Mouse (Mus musculus) CH12.LX (cell line): ENCODE measurements around the gene Gm45713.
A peak's percentile ranks its signal among the peaks of the same experiment; 100 is the strongest.

Source experiments
- CTCF ChIP-seq, 2 experiments: IDR thresholded peaks in 1 of 2; conservative IDR thresholded peaks in 1 of 2; 2 replicates each; pipeline ENCODE4 v1.5.1; 2011 to 2012; ENCODE audit warnings: low read depth in 2 of 2, low read length in 2 of 2, improper control_type of control experiment in 1 of 2, inconsistent platforms in 1 of 2, mild to moderate bottlenecking in 1 of 2, moderate library complexity in 1 of 2
- GABPA ChIP-seq: IDR thresholded peaks from 2 replicates; pipeline ENCODE4 v1.6.1; 2012; ENCODE audit warnings: low read depth, low read length, improper control_type of control experiment, inconsistent platforms; ENCODE audit not compliant: insufficient replicate concordance
- MYC ChIP-seq: IDR thresholded peaks from 2 replicates; pipeline ENCODE4 v1.6.1; 2011; ENCODE audit warnings: low read depth, mild to moderate bottlenecking, improper control_type of control experiment, low read length
- POLR2A ChIP-seq: IDR thresholded peaks from 2 replicates; pipeline ENCODE4 v1.6.1; 2011; ENCODE audit warnings: low read depth, mild to moderate bottlenecking, improper control_type of control experiment, low read length

DNA sequence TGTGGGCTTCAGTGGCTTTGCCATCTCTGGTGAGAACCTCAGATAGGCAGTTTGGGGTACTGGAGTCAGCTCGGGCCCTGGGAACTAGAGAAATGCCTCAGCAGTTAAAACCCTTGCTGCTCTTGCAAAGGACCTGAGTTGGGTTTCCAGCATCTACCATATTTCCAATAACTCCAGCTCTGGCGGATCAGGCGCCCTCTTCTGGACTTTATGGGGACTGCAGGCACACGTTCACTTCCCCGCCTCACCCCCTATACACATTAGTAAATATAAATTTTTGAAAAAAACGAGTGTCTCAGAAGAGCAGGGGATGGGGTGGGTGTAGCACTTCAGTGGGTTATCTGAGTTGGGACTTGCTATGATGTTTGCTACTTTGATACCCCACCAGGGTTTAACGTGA is 36.9 kb upstream of the Gm45713 start:
- TF ChIP-seq CTCF (conservative IDR thresholded peaks at IDR 0.05 in 1 of 2, IDR thresholded peaks at IDR 0.05 in 1 of 2; ENCODE audit: low read depth in 2 of 2, low read length in 2 of 2): peak; percentile 42 to 61; a peak in 3 of 4 replicates
- no peak for TF ChIP-seq GABPA
- no peak for TF ChIP-seq MYC
- TF ChIP-seq POLR2A: no peak
